Comparison of ENCODE assay signal across 11 mouse cellular contexts in the genomic region with DNA sequence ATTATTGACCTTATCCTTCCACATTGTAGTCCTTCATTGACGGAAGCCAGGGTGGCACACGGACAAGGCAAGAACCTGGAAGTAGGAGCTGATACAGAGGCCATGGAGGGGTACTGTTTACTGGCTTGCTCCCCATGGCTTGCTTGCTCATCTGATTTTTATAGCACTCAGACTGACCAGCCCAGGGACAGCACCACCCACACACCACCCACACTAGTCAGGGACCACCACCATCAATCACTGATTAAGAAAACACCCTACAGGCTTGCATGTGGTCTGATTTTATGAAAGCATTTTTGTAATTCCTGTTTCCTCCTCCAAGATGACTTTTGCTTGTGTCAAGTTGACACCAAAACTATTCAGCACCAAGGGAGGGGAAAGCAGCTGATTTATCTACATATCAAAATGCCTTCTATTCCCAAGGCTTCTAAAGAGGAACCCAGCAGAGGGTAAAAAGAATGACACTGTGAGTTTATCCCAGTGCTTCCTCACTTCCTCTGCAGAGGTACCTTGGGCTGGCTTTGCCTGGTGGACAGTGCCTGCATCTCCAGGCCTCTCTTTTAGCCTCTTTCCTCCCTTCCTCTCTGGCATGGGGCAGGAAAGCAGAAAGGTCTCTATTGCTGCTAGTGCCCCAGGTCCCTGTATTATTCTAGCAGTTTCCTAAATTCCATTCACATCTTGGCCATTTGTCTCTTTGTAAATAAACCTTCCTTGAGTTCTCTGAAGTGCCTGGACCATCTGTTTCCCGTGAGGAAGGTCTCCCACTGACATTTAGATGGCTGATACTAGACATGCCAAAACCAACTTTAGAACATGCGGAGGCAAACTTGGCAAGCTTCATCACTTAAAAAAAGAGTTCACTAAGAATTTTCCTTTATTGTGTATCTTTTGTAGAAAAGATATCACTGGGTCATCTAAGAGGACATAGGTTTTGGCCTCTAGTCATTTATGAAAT.
DNase-seq lines count a peak whose midpoint lies in the region; ATAC-seq and TF ChIP-seq lines count a peak whose summit lies in the region.
"Had no signal": no experiment of that assay in that cellular context is flagged by ENCODE, and none has a peak within 500 bp of the region (broad histone marks: within the 10 kb centered on the region; RNA-seq: fewer than 3 reads in every experiment).

No protein-coding gene starts in this region.

- TF ChIP-seq POLR2A in kidney, adult 2 months (IDR thresholded peaks at IDR 0.05; ENCODE audit: low read depth, low read length), result no peak

- no peak for DNase-seq in heart, embryonic 10.5 days (ENCODE audit: low spot score)
- DNase-seq in right cerebral cortex, adult 18-20 months, result peak; percentile 28
- DNase-seq in right cerebral cortex, postnatal 4 days, result no peak
- DNase-seq in kidney, adult 2 months, result peak; percentile 60
- peak; percentile 58 for DNase-seq in telencephalon, adult 2 months (ENCODE audit: low read depth, low spot score)
- DNase-seq in liver, postnatal 0 days, result no peak
- DNase-seq in layer of hippocampus, postnatal 10 days (ENCODE audit: low spot score in 2 of 2), result no peak
- DNase-seq: liver had no signal

- H3K27ac ChIP-seq in heart, embryonic 11.5 days (ENCODE audit: low read depth, low read length), result no peak overlapping the region
- no peak overlapping the region for H3K27ac ChIP-seq in heart, embryonic 10.5 days
- H3K27ac ChIP-seq in kidney, adult 2 months (ENCODE audit: insufficient read depth, low read depth, low read length), result no peak overlapping the region
- no peak overlapping the region for H3K27ac ChIP-seq in liver, postnatal 0 days (ENCODE audit: low read depth)
- H3K27ac ChIP-seq: hindbrain, embryonic 10.5 days had no signal

- H3K36me3 ChIP-seq in heart, embryonic 11.5 days (ENCODE audit: control insufficient read depth, insufficient read depth, low read length), result no peaks in the 10 kb centered on the region
- H3K36me3 ChIP-seq in heart, embryonic 10.5 days, result no peaks in the 10 kb centered on the region
- H3K36me3 ChIP-seq in kidney, adult 2 months (ENCODE audit: control insufficient read depth, insufficient read depth, low read length), result no peaks in the 10 kb centered on the region
- no peaks in the 10 kb centered on the region for H3K36me3 ChIP-seq in liver, postnatal 0 days (replicated peaks; ENCODE audit: insufficient read depth, low read length)
- H3K36me3 ChIP-seq: hindbrain, embryonic 10.5 days had no signal

- H3K4me3 ChIP-seq in heart, embryonic 11.5 days (ENCODE audit: low read depth, low read length), result no peak overlapping the region
- no peak overlapping the region for H3K4me3 ChIP-seq in heart, embryonic 10.5 days
- no peak overlapping the region for H3K4me3 ChIP-seq in kidney, adult 2 months (ENCODE audit: insufficient read depth, low read depth, low read length)
- no peak overlapping the region for H3K4me3 ChIP-seq in liver, postnatal 0 days (ENCODE audit: low read depth, low read length)
- H3K4me3 ChIP-seq: hindbrain, embryonic 10.5 days had no signal

- no peaks in the 10 kb centered on the region for H3K27me3 ChIP-seq in heart, embryonic 11.5 days (ENCODE audit: control insufficient read depth, insufficient read depth, low read length)
- no peaks in the 10 kb centered on the region for H3K27me3 ChIP-seq in heart, embryonic 10.5 days (ENCODE audit: insufficient read depth, poor library complexity, severe bottlenecking)
- H3K27me3 ChIP-seq in kidney, adult 2 months (replicated peaks; ENCODE audit: control insufficient read depth, insufficient read depth, low read length), result no peaks in the 10 kb centered on the region
- H3K27me3 ChIP-seq in liver, postnatal 0 days (ENCODE audit: insufficient read depth, low read length), result no peaks in the 10 kb centered on the region

- H3K9me3 ChIP-seq in heart, embryonic 11.5 days (replicated peaks; ENCODE audit: control insufficient read depth, low read length), result no peaks in the 10 kb centered on the region
- no peaks in the 10 kb centered on the region for H3K9me3 ChIP-seq in heart, embryonic 10.5 days
- no peaks in the 10 kb centered on the region for H3K9me3 ChIP-seq in liver, postnatal 0 days (ENCODE audit: low read length)
- H3K9me3 ChIP-seq: hindbrain, embryonic 10.5 days had no signal

- no peak for TF ChIP-seq CTCF in kidney, adult 2 months (conservative IDR thresholded peaks at IDR 0.05; ENCODE audit: insufficient read depth, insufficient read length, low read depth, low read length)
- TF ChIP-seq CTCF in liver, postnatal 0 days (IDR thresholded peaks at IDR 0.05; ENCODE audit: low read depth), result no peak

- TF ChIP-seq EP300 in liver, postnatal 0 days (IDR thresholded peaks at IDR 0.05; ENCODE audit: low read depth), result no peak

- no peaks in the 10 kb centered on the region for H3K4me1 ChIP-seq in heart, embryonic 11.5 days (ENCODE audit: control insufficient read depth, insufficient read depth, low read length)
- no peaks in the 10 kb centered on the region for H3K4me1 ChIP-seq in heart, embryonic 10.5 days
- no peaks in the 10 kb centered on the region for H3K4me1 ChIP-seq in kidney, adult 2 months (ENCODE audit: control insufficient read depth, insufficient read depth, low read length)
- H3K4me1 ChIP-seq in liver, postnatal 0 days (ENCODE audit: insufficient read depth), result no peaks in the 10 kb centered on the region
- H3K4me1 ChIP-seq: hindbrain, embryonic 10.5 days had no signal

- no peak overlapping the region for H3K4me2 ChIP-seq in heart, embryonic 11.5 days
- H3K4me2 ChIP-seq in liver, postnatal 0 days (ENCODE audit: low read depth, low read length), result no peak overlapping the region

- H3K9ac ChIP-seq in heart, embryonic 11.5 days (ENCODE audit: low read depth, low read length), result no peak overlapping the region
- H3K9ac ChIP-seq in liver, postnatal 0 days (replicated peaks), result no peak overlapping the region

- WGBS in heart, embryonic 11.5 days (ENCODE audit: insufficient replicate concordance), result 59% methylated on average over 4 of the region's 4 CpGs
- WGBS in heart, embryonic 10.5 days, result 60% methylated on average over 4 of the region's 4 CpGs
- 57% methylated on average over 4 of the region's 4 CpGs for WGBS in kidney, adult 2 months
- 70% methylated on average over 4 of the region's 4 CpGs for WGBS in liver, postnatal 0 days (ENCODE audit: insufficient replicate concordance)

- peak; percentile 52; the same call in 1 of the 2 replicates for ATAC-seq in heart, embryonic 11.5 days (replicated peaks; ENCODE audit: insufficient number of reproducible peaks, low FRiP score, low TSS enrichment)
- no peak for ATAC-seq in liver, postnatal 0 days
- ATAC-seq: forebrain, embryonic 14.5 days had no signal

Comparison
In these comparisons a context has a peak if more than half of its experiments do, and no peak if none do; other contexts are left out.
1. DNase-seq: peak in right cerebral cortex, adult 18-20 months (single experiment), kidney, adult 2 months (single experiment) and telencephalon, adult 2 months (single experiment); none in heart, embryonic 10.5 days (single experiment), right cerebral cortex, postnatal 4 days (single experiment), liver, postnatal 0 days (single experiment) and layer of hippocampus, postnatal 10 days (0 of 2).